Mouse (Mus musculus) lung, embryonic 16.5 days (tissue): Measurements from ENCODE around the gene Dcpp1. TPM values are rescaled to one million over a fixed set of nuclear protein-coding genes. Genes with fewer than 3 reads are reported as not detected.
A peak's percentile ranks its signal among the peaks of the same experiment; 100 is the strongest.

ENCODE experiments used
- ATAC-seq: fragments of 200-750 bp; cut with Nextera tagmentation; 2 replicates; pipeline ENCODE4 v1.8.0; 2017; ENCODE audit warnings: low read depth, mild to moderate bottlenecking, moderate library complexity
- H3K27ac ChIP-seq: fragments of 300-500 bp; sonication (generic); 2 replicates; pipeline ENCODE4 v1.5.1; 2014; ENCODE audit warnings: mild to moderate bottlenecking, control low read depth, low read length
- H3K27me3 ChIP-seq: fragments of 300-500 bp; sonication (generic); 2 replicates; pipeline ENCODE4 v1.6.1; 2014; ENCODE audit warnings: low read depth, low read length, mixed read lengths; ENCODE audit not compliant: control insufficient read depth, insufficient read depth
- H3K36me3 ChIP-seq: fragments of 300-500 bp; sonication (generic); 2 replicates; pipeline ENCODE4 v1.6.1; 2014; ENCODE audit warnings: low read length; ENCODE audit not compliant: control insufficient read depth, insufficient read depth
- H3K4me1 ChIP-seq: fragments of 300-500 bp; sonication (generic); replicated peaks from 2 replicates; pipeline ENCODE4 v1.6.1; 2014; ENCODE audit warnings: low read length, mixed read lengths; ENCODE audit not compliant: control insufficient read depth, insufficient read depth
- H3K4me2 ChIP-seq: fragments of 300-500 bp; sonication (generic); 2 replicates; pipeline ENCODE4 v1.6.1; 2014; ENCODE audit warnings: low read depth, low read length, control low read depth
- H3K4me3 ChIP-seq: fragments of 300-500 bp; sonication (generic); 2 replicates; pipeline ENCODE4 v1.5.1; 2014; ENCODE audit warnings: mild to moderate bottlenecking, low read length, control low read depth
- H3K9ac ChIP-seq: fragments of 300-500 bp; sonication (generic); 2 replicates; pipeline ENCODE4 v1.6.1; 2014; ENCODE audit warnings: low read length, control low read depth
- H3K9me3 ChIP-seq: fragments of 300-500 bp; sonication (generic); 2 replicates; pipeline ENCODE4 v1.6.1; 2016; ENCODE audit warnings: low read length; ENCODE audit not compliant: control insufficient read depth
- WGBS: fragments of 180-500 bp; shearing (Covaris S2); extraction: QIAGEN DNeasy Blood & Tissue Kit; methylation state at CpG from one replicate; pipeline ENCODE4 v1.1.7; 2014; 5-methylcytosine and 5-hydroxymethylcytosine counted together
- polyA plus RNA-seq: library from polyadenylated mRNA; unstranded; fragments of >200 nt; fragmentation: Nextera tagmentation; extraction: Ambion mirVana; gene quantifications from 2 replicates; pipeline ENCODE4 v1.2.1, GENCODE M21; 2015

The Dcpp1 gene
- polyA plus RNA-seq, 1 experiment from 2014 or later, result not detected

DNA sequence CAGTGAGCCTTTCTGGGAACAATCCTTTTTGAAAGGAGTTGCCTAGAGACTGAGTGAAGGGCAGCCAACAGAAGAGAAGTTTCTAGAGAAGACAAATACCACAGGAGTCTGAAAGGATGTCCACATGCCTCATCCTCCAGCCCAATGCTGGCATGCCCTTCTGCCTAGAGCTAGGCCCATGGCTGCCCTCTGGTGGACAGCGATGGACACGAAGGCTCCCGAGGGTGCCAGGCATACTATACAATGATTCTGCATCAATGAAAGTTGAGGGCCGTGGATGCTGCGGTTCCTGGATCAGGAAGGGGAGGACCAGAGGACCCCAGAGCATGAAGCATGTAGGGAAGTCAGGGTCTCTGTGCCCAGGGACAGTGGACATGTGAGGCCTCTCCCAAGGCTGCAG, 27.4 kb upstream of the Dcpp1 start:
- Histone ChIP-seq H3K9me3 (no peaks in the 10 kb centered on the region), H3K27me3 (no peaks in the 10 kb centered on the region), H3K4me2 (no peak overlapping the region), H3K9ac (no peak overlapping the region), H3K36me3 (no peaks in the 10 kb centered on the region), H3K4me3 (no peak overlapping the region), H3K4me1 (no peaks in the 10 kb centered on the region), H3K27ac (no peak overlapping the region)
- ATAC-seq, result peak; percentile 36; the same call in 1 of the 2 replicates
- 40% methylated on average over 5 of the region's 5 CpGs for WGBS

DNA sequence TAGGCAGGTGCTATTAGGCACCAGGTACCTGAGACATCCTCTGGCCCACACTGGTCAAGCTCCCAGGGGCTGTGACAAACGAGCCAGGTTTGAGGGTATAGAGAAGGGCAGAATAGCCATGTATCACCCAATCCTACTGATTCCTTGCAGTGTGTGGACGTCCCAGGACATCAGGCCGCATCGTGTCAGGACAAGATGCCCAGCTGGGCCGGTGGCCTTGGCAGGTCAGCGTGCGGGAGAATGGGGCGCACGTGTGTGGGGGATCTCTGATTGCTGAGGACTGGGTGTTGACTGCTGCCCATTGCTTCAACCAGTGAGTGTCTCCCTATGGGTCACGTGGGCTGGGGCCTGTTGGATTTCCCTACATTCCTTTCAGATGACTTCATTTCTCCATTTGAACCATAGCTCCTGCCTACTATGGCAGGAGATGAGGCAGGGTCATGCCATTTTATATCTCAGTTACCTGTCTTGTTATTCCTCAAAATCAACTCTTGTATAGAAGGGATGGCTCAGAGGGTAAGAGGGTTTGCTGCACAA, 26.4 kb upstream of the Dcpp1 start:
- H3K27me3 ChIP-seq, result no peaks in the 10 kb centered on the region
- no peaks in the 10 kb centered on the region for H3K9me3 ChIP-seq
- no peak overlapping the region for H3K4me3 ChIP-seq
- no peaks in the 10 kb centered on the region for H3K36me3 ChIP-seq
- no peak overlapping the region for H3K27ac ChIP-seq
- WGBS, result 77% methylated on average over 10 of the region's 10 CpGs
- H3K4me2 ChIP-seq, result no peak overlapping the region
- H3K4me1 ChIP-seq, result no peaks in the 10 kb centered on the region
- no peak overlapping the region for H3K9ac ChIP-seq
- ATAC-seq, result no peak

DNA sequence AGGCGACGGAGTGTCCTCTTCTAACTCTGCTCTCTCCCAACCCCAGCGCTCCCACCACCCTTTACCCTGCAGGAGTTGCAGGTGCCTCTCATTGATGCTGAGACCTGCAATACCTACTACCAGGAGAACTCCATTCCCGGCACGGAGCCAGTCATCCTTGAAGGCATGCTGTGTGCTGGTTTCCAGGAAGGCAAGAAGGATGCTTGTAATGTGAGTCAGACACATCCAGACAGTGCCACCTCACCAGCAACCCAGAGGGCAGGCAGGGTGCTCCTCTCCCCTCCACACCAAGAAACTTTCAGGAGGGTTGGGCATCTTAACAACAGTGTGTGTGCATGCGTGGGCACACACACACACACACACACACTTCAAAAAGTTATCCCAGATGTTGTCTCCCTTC, 23.5 kb upstream of the Dcpp1 start:
- H3K4me1 ChIP-seq, result no peaks in the 10 kb centered on the region
- H3K9ac ChIP-seq, result no peak overlapping the region
- WGBS, result 74% methylated on average over 6 of the region's 6 CpGs
- H3K27ac ChIP-seq, result no peak overlapping the region
- H3K27me3 ChIP-seq, result no peaks in the 10 kb centered on the region
- H3K4me3 ChIP-seq, result no peak overlapping the region
- no peak for ATAC-seq
- H3K9me3 ChIP-seq, result no peaks in the 10 kb centered on the region
- no peak overlapping the region for H3K4me2 ChIP-seq
- H3K36me3 ChIP-seq, result no peaks in the 10 kb centered on the region

DNA sequence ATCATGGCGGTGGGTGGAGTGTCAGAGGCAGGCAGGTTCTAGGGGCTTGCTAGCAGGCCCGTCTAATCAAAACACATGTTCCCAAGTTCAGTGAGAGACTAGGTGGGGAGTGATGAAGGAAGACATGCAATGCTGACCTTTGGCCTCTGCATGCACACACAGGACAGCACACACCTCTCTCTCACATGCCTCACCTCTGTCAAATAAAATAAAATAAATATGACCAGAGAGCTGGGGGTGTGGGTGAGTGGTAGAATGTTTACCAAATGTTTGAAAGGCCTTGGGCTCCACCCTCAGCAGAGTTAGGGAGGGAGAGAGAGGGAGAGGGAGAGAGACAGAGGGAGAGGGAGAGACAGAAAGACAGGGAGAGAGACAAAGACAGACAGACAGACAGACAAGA, 22.8 kb upstream of the Dcpp1 start:
- Histone ChIP-seq H3K4me3 (no peak overlapping the region), H3K4me2 (no peak overlapping the region), H3K27ac (no peak overlapping the region), H3K27me3 (no peaks in the 10 kb centered on the region), H3K4me1 (no peaks in the 10 kb centered on the region), H3K9ac (no peak overlapping the region), H3K36me3 (no peaks in the 10 kb centered on the region), H3K9me3 (no peaks in the 10 kb centered on the region)
- 29% methylated on average over 2 of the region's 2 CpGs for WGBS
- ATAC-seq, result peak; percentile 53

DNA sequence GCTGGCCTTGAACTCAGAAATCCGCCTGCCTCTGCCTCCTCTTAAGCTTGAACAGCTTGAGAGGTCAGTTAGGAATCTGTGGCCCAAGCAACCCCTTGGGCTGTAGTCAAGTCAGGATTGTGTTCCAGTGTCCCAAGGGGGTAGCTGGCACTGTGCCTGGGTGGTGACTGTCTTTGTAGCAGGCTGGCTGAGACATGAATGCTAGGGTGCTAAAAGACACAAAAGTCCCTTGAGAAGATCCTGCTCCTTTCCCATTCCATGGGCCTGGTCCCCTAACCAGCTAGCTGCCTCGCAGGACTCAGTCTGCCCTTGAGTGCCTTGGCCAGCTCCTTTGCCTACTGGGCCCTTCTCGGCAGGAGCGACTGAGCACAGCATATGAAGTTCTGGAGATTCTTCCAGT, 17.8 kb upstream of the Dcpp1 start:
- H3K9me3 ChIP-seq, result no peaks in the 10 kb centered on the region
- H3K4me2 ChIP-seq, result no peak overlapping the region
- no peaks in the 10 kb centered on the region for H3K4me1 ChIP-seq
- H3K4me3 ChIP-seq, result no peak overlapping the region
- no peak overlapping the region for H3K9ac ChIP-seq
- H3K27ac ChIP-seq, result no peak overlapping the region
- H3K27me3 ChIP-seq, result no peaks in the 10 kb centered on the region
- ATAC-seq, result no peak
- no peaks in the 10 kb centered on the region for H3K36me3 ChIP-seq
- WGBS, result 75% methylated on average over 4 of the region's 4 CpGs

DNA sequence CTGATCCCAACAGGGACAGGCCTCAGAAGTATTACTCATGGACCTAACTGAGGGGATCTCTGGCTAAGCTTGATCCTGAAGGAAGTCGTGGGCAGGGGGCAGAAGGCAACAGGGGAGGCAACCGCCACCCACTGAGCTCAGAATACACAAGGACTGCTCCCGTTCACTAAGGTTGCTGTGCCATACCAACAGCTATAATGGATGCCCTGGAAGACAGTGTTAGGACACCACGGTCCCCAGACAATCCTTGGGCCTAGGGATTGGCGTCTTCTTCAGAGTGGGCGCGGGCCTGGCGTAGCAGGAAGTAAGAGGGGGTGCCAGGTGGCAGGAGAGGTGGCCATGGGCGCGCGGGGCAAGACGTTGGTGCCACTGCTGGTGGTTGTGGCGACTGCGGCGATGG, 12.9 kb upstream of the Dcpp1 start, which contains the start of gene Prss21:
TSS of gene Prss21 (plus strand) at position 301 of the 400 bp plus-strand sequence.
- no peak within 1 kb of the TSS for H3K4me2 ChIP-seq
- H3K4me1 ChIP-seq, result no peaks in the 10 kb centered on the region
- H3K9ac ChIP-seq, result no peak within 1 kb of the TSS
- no peak for ATAC-seq
- H3K36me3 ChIP-seq, result no peaks in the 10 kb centered on the region
- no peaks in the 10 kb centered on the region for H3K27me3 ChIP-seq
- 86% methylated on average over 15 of the region's 15 CpGs for WGBS
- H3K9me3 ChIP-seq, result no peaks in the 10 kb centered on the region
- no peak within 1 kb of the TSS for H3K27ac ChIP-seq
- H3K4me3 ChIP-seq, result no peak within 1 kb of the TSS

DNA sequence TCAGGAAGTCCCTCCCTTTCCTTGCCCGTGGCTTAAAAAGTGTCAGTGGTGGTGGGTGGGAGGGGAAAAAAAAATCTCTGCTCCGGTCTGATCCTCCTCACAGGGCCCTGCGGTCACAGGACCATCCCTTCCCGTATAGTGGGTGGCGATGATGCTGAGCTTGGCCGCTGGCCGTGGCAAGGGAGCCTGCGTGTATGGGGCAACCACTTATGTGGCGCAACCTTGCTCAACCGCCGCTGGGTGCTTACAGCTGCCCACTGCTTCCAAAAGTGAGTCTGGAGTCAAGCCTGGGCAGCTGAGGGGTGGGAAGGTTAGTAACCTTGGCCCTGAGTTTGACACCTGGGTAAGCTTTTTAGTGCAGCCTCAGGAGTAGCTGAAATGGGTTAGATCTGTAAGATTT, 12.2 kb upstream of the Dcpp1 start:
- ATAC-seq, result no peak
- Histone ChIP-seq H3K27ac (no peak overlapping the region), H3K4me3 (no peak overlapping the region), H3K9ac (no peak overlapping the region), H3K4me1 (no peaks in the 10 kb centered on the region), H3K9me3 (no peaks in the 10 kb centered on the region), H3K4me2 (no peak overlapping the region), H3K27me3 (no peaks in the 10 kb centered on the region), H3K36me3 (no peaks in the 10 kb centered on the region)
- WGBS, result 84% methylated on average over 11 of the region's 11 CpGs

DNA sequence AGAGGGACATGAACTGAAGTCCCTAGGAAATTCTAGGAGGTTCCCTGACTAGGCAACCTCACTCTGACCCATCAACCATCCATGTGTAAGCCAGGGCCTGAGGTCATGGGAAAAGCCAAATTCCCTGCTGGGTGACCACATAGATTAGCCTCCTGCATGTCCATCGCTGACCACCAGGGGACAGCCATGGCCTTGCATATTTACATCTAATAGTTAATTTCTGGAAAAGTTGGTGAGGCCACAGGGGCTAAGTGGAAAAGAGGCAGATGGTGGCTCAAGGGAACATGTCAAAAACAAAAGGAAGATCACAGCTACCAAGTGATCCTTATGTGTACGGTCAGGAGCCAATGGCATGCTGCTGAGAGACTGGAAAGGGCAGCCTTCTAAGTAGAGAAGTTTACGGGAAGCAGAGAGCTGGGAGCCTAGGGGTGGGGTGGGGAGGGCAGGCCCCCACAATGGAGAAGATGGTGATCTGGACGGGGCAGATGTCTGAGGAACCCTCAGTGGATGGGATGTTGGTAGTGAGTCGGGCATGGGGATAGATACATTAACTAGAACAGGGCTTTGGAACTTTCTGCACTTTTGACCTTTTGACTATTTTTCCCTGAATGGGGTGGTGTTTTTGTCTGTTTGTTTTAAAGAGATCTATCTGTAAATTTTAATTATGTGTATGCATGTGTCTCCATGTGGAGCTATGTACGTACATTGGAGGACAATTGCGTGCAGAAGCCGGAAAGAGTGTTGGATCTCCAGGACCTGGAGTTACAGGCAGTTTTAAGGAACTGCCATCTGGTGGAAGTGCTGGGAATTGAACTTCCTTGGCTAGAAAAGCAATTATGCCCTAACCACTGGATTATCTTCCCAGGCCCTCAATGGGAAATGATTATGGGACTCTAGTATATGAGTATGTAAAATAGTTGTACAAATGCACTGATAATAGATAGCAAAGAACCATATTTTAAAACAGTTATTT, 6.5 kb upstream of the Dcpp1 start:
- H3K27me3 ChIP-seq, result no peaks in the 10 kb centered on the region

DNA sequence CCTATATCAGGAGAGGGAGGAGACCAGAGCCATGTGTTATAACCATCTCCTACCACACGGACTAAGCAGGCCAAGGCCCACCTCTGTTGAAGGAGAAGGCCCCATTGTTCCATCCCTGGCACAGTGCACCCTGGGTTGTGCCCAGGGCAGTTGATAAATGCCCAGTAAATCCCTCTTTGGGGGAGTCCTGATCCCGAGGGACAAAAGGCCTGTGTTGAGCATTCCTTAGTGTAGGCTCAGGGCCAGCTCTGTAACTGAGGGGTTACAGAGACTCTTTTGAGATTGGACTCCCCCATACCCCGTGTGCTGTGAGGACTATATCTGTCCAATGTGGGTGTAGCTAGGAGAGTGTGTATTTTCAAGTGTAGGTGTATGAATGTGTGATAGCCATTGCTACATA, 3.9 kb upstream of the Dcpp1 start:
- ATAC-seq, result no peak
- Histone ChIP-seq H3K27ac (no peak overlapping the region), H3K36me3 (no peaks in the 10 kb centered on the region), H3K9ac (no peak overlapping the region), H3K4me1 (no peaks in the 10 kb centered on the region; the same call in 1 of the 2 replicates), H3K9me3 (no peaks in the 10 kb centered on the region), H3K27me3 (no peaks in the 10 kb centered on the region), H3K4me2 (no peak overlapping the region), H3K4me3 (no peak overlapping the region)
- WGBS, result 39% methylated on average over 3 of the region's 3 CpGs

More for the DNA sequence above, 6.5 kb upstream of the Dcpp1 start:
- Histone ChIP-seq H3K4me2 (no peak overlapping the region), H3K9ac (no peak overlapping the region), H3K4me3 (no peak overlapping the region), H3K4me1 (no peaks in the 10 kb centered on the region; the same call in 1 of the 2 replicates), H3K27ac (no peak overlapping the region), H3K36me3 (no peaks in the 10 kb centered on the region), H3K9me3 (no peaks in the 10 kb centered on the region)
- WGBS, result 30% methylated on average over 8 of the region's 8 CpGs
- peak; percentile 73 for ATAC-seq
